Mouse (Mus musculus): ENCODE measurements around the gene Bptf.
"Not testable (repeated sequence)": the region's sequence is repeated elsewhere in the genome, so short reads cannot be mapped to it uniquely, and the experiment has no call there.

Gene Bptf

DNA sequence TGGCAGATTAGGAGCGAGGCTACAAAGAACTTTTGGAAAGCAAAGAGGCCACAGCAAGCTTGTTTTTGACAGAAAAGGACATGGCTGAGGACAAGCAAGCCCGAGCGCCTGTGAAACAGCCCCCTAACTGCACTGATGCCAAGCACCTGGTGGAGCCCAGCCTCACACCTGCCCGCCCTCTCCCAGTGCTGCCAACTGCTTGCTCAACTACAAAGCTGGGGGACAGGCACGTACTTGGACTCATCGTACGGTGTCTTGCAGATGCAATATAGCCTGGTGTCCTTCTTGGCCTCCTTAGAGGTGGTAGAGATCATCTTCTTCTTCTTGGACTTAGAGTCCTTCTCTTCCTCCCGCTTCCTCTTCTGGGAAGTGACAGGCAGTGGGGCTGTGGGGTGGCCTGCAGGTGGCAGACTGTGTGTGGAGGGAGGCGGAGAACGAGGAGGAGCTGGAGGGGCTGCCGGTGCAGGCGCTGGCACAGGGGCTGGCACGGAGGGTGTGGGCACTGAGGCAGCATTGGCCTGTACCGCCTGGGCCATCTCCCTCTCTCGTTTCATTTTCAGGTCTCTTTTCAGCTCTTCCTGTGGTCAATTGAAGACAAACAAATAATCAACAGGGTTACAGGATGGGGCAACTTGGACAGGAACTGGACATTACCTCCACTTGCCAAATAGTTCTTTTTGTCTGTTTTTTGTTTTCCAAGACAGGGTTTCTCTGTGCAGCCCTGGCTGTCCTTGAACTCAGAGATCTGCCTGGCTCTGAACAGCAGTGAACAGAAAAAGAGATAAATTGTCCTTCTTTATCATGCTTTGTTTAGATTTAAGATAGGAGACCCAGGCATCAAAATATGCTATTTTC, 84.9 kb downstream of the Bptf start:
- no peak for DNase-seq

DNA sequence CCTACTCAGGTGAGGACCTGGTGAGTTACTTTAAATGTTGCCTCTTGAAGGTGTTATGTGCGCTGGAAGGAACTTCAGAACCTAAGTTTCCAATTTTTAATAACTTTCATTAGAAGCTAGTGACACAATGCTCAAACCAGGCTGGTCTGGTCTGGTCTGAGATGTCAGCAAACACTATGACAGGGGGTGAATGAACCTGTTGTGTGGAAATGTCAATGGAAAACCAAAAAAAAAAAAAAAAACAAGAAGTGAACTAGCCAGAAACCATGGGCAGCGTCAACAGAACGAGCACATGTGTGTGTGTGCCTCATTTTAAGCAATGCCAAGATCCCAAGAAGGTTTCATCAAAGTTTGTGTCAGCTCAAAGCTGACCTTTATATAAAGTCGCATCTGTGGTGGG, 86.4 kb downstream of the Bptf start:
- no peak for DNase-seq

- peak; percentile 68 for DNase-seq
Measured at GRCm38 (mm10) chr11:107044321-107044720, 87.6 kb downstream of the Bptf start.

DNA sequence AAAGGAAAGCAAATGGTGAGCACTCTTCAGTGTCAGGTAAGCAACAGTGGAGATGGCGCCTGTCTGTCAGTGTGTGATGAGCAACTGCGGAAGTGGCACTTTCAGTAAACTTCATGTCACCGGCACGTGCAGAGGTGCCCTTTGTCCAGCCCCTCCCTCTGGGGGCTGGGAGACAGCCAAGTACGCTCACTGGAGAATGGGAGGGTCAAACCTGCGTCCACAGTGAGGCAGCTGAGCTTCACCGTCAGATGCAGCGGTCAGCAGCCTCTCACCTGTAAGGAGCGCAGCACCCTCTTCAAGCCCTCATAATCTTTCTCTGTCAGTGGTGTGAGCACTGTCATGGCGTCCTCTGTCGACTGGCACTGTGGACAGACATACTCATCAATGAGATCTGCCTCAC, 88.6 kb downstream of the Bptf start:
- peak; percentile 21 for DNase-seq

GRCm38 (mm10) chr11:107041396-107041795, 90.5 kb downstream of the Bptf start:
- DNase-seq: no peak

DNA sequence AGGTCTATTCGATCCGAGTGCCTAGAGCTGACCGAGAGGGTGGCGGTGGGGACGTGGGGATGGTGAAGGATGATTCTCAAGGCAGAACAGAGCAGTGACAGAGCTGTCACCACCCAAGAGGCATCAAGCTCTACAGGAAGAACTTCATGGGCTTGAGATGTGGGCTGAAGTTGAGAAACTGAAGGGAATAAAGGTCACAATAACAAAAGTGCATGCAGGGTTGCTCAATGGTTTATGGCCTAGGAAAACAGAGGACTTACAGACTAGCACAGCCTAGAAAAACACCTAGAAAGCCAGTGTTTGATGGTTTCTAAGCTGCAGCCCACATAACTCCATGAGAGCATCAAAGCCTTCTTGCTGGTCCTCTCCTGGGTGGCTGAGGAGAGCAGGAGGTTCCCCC, 92.5 kb downstream of the Bptf start:
- no peak for DNase-seq

- DNase-seq: no peak
Measured at GRCm38 (mm10) chr11:107034085-107034810, 97.7 kb downstream of the Bptf start.

DNA sequence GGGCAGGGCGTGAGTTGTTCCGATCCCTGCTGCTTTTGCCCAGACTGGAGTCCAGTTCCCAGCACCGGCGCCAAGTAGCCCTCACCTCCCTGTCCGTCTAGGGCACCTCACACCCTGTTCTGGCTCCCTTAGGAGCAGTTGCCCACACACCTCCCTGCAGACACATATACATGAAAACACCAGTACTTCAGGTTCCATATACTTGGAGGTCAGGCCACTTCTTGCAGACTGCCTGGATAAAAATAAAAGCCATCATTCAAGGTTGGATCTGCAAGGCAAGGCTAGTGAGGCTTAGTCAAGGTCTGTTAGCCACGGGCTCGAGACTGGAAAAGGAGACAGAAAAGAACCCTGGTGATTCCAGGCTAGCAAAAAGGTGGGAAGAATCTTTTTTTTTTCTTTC, 100.3 kb downstream of the Bptf start:
- no peak for DNase-seq

GRCm38 (mm10) chr11:107029536-107029935, 102.4 kb downstream of the Bptf start:
- no peak for DNase-seq

- DNase-seq: no peak
Measured at GRCm38 (mm10) chr11:107028754-107029153, 103.2 kb downstream of the Bptf start.

DNA sequence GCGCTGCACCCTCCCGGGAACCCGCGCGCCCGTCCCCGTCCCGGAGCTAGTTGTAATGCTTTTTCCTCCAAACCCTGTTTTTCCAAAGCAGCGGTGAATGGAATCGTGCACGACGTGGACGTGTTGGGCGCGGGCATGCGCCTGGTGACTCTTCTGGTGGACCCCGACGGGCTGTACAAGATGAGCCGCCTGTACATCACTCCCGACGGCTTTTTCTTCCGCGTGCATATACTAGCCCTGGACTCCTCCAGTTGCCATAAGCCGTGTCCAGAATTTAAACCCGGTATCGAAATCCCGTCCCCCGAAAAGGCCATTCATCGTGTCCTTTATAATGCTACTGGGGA, 103.7 kb downstream of the Bptf start:
- no peak for DNase-seq

DNA sequence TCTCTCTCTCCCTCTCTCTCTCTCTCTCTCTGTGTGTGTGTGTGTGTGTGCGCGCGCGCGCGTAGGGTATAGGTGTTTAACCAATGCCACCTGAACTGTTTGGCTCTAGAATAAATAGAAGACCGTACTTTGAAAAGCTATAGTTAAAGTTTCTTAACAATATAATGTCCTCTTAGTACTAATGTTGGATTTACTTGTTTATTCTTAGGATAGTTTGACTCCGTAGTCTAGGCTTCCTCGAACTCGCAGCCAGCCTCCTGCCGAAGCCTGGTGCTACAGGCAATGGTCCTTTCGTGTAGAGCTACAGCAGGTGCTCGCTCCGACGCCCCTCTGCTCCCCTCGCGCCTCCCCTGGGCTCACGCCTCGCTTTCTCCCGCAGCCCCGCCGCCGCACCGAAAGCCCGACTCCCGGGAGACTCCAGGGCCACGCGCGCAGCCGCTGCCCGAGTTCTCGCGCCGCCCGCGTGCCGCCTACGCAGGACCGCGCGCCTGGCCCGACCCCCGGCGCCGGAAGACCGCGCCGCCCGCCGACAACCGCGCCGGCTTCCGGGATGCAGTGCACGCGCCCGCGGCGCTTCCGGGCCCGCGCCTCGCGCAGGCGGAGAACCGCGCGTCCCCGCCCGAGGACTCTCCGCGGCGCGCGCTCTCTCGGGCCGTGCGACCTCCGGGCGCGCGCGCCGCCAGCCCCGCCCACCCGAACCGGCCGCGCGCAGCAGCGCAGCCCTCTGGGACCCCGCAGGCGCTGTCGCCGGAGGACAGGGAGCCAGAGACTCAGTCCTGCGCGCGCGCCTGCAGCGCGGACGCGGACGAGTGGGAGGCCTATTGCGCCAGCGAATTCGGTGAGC, 104.3 kb downstream of the Bptf start:
- DNase-seq: peak; percentile 92

DNA sequence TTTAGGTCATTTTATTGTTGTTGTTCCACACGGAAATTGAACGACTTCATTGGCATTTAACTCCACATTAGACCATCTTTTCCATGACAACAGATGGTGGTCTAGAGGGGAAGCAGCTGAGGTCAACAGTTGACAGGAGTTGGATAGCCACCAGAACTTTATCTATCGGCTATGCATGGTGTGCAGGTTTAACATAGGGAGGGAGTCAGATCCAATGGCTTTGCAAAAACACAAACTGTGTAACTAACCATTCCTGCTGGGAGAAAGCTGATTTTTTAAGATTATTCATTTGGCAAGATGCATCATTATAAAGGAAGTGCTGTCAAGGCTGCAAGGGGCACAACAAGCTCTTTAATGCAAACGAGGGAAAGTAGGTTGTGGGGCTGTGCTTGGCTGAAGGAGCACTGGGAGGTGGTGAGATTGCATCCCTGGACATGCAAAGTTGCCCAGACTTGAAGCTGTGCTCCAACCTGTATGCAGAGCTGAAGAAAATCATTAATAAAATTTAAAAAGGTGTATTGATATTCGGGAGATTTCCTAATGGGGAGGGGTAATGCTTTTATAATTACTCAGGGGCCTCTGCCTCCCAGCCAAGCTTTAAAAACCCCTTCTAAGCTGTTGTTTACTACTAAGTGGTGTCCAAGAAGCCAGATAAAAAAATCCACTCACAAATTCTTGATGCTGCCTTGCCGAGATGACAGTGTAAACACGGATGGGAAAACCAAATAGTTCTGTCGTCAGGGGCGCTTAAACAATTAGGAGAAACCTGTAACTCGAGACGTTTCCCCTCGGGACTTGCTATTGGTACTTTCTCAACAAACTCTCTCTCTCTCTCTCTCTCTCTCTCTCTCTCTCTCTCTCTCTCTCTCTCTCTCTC, 105.1 kb downstream of the Bptf start:
- no peak for DNase-seq

DNA sequence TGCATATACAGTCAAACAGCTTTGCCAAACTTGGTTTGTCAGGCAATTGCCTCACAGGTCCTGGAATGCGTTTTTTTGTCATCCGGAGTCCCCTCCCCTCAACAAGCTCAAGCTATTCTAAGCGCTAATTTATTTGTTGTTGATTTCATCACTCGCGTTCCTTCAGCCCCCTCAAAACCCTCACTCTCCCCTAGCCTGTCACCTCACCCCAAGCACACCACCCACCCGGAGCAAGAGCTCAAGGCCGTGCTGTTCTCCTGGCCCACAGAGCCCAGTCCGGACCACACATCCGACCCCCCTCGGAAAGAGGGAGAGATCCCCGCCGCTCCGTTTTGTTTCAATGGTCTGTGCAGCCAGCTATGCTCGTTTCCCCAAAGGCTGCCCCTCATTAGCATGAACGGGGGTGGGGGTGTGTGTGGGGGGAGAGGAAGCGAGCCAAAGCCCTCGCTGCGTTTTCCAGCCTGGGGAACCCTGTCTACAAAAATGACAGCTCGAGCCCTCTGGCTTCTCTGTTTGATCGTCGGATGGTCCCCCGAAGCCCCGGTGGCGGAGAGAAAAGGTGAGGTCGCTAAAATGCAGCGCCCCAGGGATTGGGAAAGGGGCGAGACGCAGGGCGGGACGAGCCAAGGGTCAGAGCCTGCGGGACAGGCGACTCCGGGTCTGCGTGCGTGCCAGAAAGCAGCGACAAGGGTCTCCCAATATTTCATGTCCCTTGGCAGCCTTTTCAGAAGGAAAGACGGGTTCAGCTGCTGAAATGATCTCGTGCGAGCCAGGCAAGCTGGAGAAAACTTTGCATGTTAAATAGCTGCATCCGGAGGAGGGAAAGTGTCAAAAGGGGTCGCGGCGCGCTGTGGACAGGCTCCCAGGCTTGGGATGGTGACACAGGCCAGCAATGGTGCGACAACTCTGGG, 106.3 kb downstream of the Bptf start, which contains the start of gene 1810010H24Rik:
Gene 1810010H24Rik (plus strand): TSS at position 271 of the 911 bp plus-strand sequence.
- DNase-seq: peak; percentile 61

GRCm38 (mm10) chr11:107024406-107024805, 107.5 kb downstream of the Bptf start:
- DNase-seq: no peak

DNA sequence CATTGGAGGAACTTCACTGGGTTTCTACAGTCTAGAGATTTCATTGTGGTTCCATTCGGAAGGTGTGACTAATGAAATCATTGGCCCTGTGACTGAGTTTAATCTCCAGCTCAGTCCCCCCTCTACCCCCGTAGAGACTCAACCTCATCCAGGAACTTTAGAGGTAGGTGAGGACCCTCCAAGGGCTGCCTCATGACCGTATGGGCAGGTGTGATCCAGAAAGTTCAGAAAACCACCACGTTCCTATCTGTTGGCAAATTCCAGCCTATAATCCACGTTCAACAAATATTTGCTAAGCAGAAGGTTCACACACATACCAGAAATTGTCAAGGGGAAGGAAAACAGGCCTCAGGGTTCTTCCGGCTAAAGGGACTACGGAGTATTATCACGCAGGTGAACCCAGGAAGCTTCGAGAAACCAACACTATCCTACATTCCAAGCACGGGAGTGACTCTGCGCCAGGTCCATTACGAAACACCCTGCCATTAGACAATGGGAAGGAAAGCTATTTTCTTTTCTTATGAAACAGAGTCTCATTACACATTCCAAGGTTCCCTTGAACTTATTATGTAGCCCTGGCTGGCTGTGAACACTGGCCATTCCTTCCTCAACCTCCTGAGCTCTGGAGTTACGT, 109.8 kb downstream of the Bptf start:
- no peak for DNase-seq

- not testable (repeated sequence) for DNase-seq
Measured at GRCm38 (mm10) chr11:107019722-107020121, 112.2 kb downstream of the Bptf start.

GRCm38 (mm10) chr11:107019318-107019717, 112.6 kb downstream of the Bptf start:
- DNase-seq: no peak

DNA sequence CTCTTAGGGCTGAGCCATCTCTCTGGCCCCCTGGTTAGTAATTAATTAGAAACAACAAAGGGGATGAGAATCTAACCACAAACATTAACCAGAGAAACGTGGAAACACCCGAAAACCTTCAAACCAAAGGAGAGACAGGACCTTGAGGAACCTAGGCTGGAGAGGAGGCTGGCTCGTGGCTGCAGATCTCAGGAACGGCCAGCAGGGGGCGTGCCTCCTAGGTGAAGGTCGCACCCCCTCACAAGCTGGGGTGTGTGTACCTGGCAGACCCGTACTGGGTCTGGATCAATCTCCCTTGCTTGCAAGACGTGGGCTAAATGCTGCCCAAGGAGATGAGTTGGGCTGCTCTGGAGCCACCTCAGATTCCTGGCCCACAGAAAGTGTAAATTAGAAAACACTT, 113.3 kb downstream of the Bptf start:
- DNase-seq: no peak

- DNase-seq: no peak
Measured at GRCm38 (mm10) chr11:107017339-107017886, 114.5 kb downstream of the Bptf start.

Data from cerebellum, adult 11-12 months (tissue).